Mouse (Mus musculus) heart, embryonic 16.5 days (tissue): ENCODE measurements around the gene Mbl2. TPM values are rescaled to one million over a fixed set of nuclear protein-coding genes. Genes with fewer than 3 reads are reported as not detected.

Experiments used
- ATAC-seq: fragments of 200-750 bp; cut with Nextera tagmentation; replicated peaks from 2 replicates; pipeline ENCODE4 v1.8.0; 2017; ENCODE audit warnings: moderate number of reproducible peaks; ENCODE audit not compliant: insufficient read depth, low FRiP score; ENCODE audit errors: extremely low read depth
- H3K27ac ChIP-seq: fragments of 300-500 bp; sonication (generic); 2 replicates; pipeline ENCODE4 v1.5.1; 2014; ENCODE audit warnings: mild to moderate bottlenecking, low read length, control low read depth, moderate library complexity
- H3K27me3 ChIP-seq: fragments of 300-500 bp; sonication (generic); 2 replicates; pipeline ENCODE4 v1.6.1; 2014; ENCODE audit warnings: low read length, mixed read lengths; ENCODE audit not compliant: control insufficient read depth, insufficient read depth
- H3K36me3 ChIP-seq: fragments of 300-500 bp; sonication (generic); 2 replicates; pipeline ENCODE4 v1.6.1; 2014; ENCODE audit not compliant: control insufficient read depth, insufficient read depth
- H3K4me1 ChIP-seq: fragments of 300-500 bp; sonication (generic); 2 replicates; pipeline ENCODE4 v1.6.1; 2014; ENCODE audit warnings: low read length, mixed read lengths; ENCODE audit not compliant: control insufficient read depth, insufficient read depth
- H3K4me2 ChIP-seq: fragments of 300-500 bp; sonication (generic); 2 replicates; pipeline ENCODE4 v1.6.1; 2014; ENCODE audit warnings: low read depth, mild to moderate bottlenecking, control low read depth, low read length
- H3K4me3 ChIP-seq: fragments of 300-500 bp; sonication (generic); 2 replicates; pipeline ENCODE4 v1.5.1; 2014; ENCODE audit warnings: mild to moderate bottlenecking, control low read depth, low read length
- H3K9ac ChIP-seq: fragments of 300-500 bp; sonication (generic); 2 replicates; pipeline ENCODE4 v1.6.1; 2014; ENCODE audit warnings: low read length, control low read depth
- H3K9me3 ChIP-seq: fragments of 300-500 bp; sonication (generic); replicated peaks from 2 replicates; pipeline ENCODE4 v1.6.1; 2016; ENCODE audit warnings: low read length; ENCODE audit not compliant: control insufficient read depth
- WGBS: fragments of 180-500 bp; shearing (Covaris S2); extraction: QIAGEN DNeasy Blood & Tissue Kit; methylation state at CpG from one replicate; pipeline ENCODE4 v1.1.7; 2014; 5-methylcytosine and 5-hydroxymethylcytosine counted together
- microRNA-seq: library from miRNA; unstranded; fragments of <30 nt; microRNA quantifications from one replicate; pipeline ENCODE4, GENCODE M21; 2017
- polyA plus RNA-seq: library from polyadenylated mRNA; unstranded; fragments of >200 nt; fragmentation: Nextera tagmentation; extraction: Ambion mirVana; gene quantifications from 2 replicates; pipeline ENCODE4 v1.2.1, GENCODE M21; 2015

Gene Mbl2
- polyA plus RNA-seq, 1 experiment from 2014 or later = not detected

- Histone ChIP-seq H3K27ac (no peak overlapping the region), H3K4me2 (no peak overlapping the region), H3K4me3 (no peak overlapping the region), H3K9me3 (no peaks in the 10 kb centered on the region), H3K36me3 (no peaks in the 10 kb centered on the region), H3K27me3 (no peaks in the 10 kb centered on the region), H3K9ac (no peak overlapping the region), H3K4me1 (no peaks in the 10 kb centered on the region)
- no peak for ATAC-seq
- WGBS = 27% methylated on average over 6 of the region's 6 CpGs
Observed at GRCm38 (mm10) chr19:30256339-30256738, 23.6 kb downstream of the Mbl2 start.

DNA sequence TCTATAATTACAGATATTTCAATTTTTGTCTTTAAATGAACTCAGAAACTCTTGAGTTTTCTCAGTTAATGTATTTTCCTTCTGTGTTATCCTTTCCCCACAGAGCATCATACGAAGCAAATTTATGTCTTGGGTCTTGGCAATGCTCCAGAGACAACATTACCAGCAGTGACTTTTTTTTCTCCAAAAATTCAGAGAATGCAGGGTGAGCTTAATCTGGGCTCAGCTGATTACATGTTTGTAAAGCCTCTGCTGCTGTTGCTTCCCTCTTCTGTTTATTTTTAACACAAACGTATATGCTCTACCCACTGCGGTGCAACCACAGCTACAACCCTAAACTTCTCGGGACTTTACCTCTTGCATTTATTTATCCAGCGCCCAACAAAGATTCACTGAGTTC lies 48.4 kb downstream of the Mbl2 start:
- H3K4me3 ChIP-seq = no peak overlapping the region
- no peaks in the 10 kb centered on the region for H3K9me3 ChIP-seq
- no peaks in the 10 kb centered on the region for H3K27me3 ChIP-seq
- H3K4me2 ChIP-seq = no peak overlapping the region
- no peak overlapping the region for H3K27ac ChIP-seq
- ATAC-seq = no peak
- peaks cover 6% of the 10 kb centered on the region for H3K4me1 ChIP-seq
- no peak overlapping the region for H3K9ac ChIP-seq
- 24% methylated on average over 5 of the region's 5 CpGs for WGBS
- no peaks in the 10 kb centered on the region for H3K36me3 ChIP-seq

DNA sequence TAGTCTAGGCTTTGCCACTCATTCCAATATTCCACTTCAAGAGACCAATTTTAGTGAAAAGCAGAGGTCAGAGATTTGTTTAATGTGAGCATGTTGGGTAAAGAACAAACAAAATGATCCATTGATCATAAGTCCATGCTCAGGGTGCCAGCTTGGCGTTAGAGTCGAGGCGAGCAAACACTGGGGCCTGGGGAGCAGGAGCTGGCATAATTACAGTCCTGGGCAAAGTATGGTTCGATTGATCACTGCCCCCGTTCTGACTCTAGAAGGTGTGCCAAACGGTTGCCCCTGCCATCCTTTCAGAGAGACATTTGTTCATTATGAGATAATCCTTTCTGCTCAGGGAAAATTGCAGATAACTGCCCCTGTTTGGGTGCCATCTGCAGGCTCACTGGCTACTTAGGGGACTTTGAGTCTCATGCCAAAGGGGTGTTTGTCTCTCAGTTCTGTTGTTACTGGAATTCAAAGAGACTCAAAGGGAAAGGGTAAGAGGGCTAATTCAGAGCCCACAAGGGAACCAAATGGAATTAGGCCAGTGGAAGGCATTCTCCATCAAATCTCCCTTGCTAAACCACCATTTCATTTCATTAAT lies 55.3 kb downstream of the Mbl2 start:
- no peak overlapping the region for H3K9ac ChIP-seq
- 85% methylated on average over 6 of the region's 6 CpGs for WGBS
- no peak overlapping the region for H3K27ac ChIP-seq
- H3K9me3 ChIP-seq = no peaks in the 10 kb centered on the region
- no peak overlapping the region for H3K4me2 ChIP-seq
- no peaks in the 10 kb centered on the region for H3K27me3 ChIP-seq
- H3K4me1 ChIP-seq = no peaks in the 10 kb centered on the region
- ATAC-seq = no peak
- H3K36me3 ChIP-seq = no peaks in the 10 kb centered on the region
- H3K4me3 ChIP-seq = no peak overlapping the region

Small RNA genes within 50 kb of the gene (microRNA-seq; reads per million reads assigned to microRNA genes)
- gene Gm24108 = not detected

Other genes with a start within 250 kb of the Mbl2 start
- not detected in 2 replicates for gene Trpd52l3, start 229.2 kb upstream of the Mbl2 start, polyA plus RNA-seq
- 41.9 and 42.5 TPM in 2 replicates for gene Uhrf2, start 202.4 kb upstream of the Mbl2 start, polyA plus RNA-seq
- gene Gldc, start 57.5 kb upstream of the Mbl2 start, polyA plus RNA-seq = 0.62 and 1.1 TPM in 2 replicates